Mouse (Mus musculus) midbrain, postnatal 0 days (tissue): ENCODE data around the gene Chst14. TPM values are rescaled to one million over a fixed set of nuclear protein-coding genes. Genes with fewer than 3 reads are reported as not detected.

Experiments used
- ATAC-seq: fragments of 200-750 bp; cut with Nextera tagmentation; 2 replicates; pipeline ENCODE4 v1.8.0; 2017; ENCODE audit warnings: moderate number of reproducible peaks, mild to moderate bottlenecking, moderate TSS enrichment, moderate library complexity; ENCODE audit not compliant: low FRiP score
- DNase-seq: peaks from one replicate; pipeline ENCODE4 v3.0.0-alpha.2; 2015; ENCODE audit warnings: low spot score
- H3K27ac ChIP-seq: fragments of 300-500 bp; sonication (generic); 2 replicates; pipeline ENCODE4 v1.5.1; 2014; ENCODE audit warnings: low read depth, mild to moderate bottlenecking, low read length, mixed read lengths
- H3K27me3 ChIP-seq: fragments of 300-500 bp; sonication (generic); 2 replicates; pipeline ENCODE4 v1.6.1; 2014; ENCODE audit warnings: low read length, control low read depth, mixed read lengths; ENCODE audit not compliant: insufficient read depth
- H3K36me3 ChIP-seq: fragments of 300-500 bp; sonication (generic); 2 replicates; pipeline ENCODE4 v1.6.1; 2014; ENCODE audit warnings: low read length, control low read depth, mixed read lengths; ENCODE audit not compliant: insufficient read depth
- H3K4me1 ChIP-seq: fragments of 300-500 bp; sonication (generic); 2 replicates; pipeline ENCODE4 v1.6.1; 2014; ENCODE audit warnings: mild to moderate bottlenecking, control low read depth, antibody characterized with exemption, low read length, mixed read lengths; ENCODE audit not compliant: insufficient read depth
- H3K4me2 ChIP-seq: fragments of 300-500 bp; sonication (generic); 2 replicates; pipeline ENCODE4 v1.6.1; 2014; ENCODE audit warnings: low read depth, mild to moderate bottlenecking, low read length, mixed read lengths; ENCODE audit not compliant: poor library complexity, severe bottlenecking
- H3K4me3 ChIP-seq: fragments of 300-500 bp; sonication (generic); 2 replicates; pipeline ENCODE4 v1.5.1; 2014; ENCODE audit warnings: low read depth, mild to moderate bottlenecking, low read length, moderate library complexity
- H3K9ac ChIP-seq: fragments of 300-500 bp; sonication (generic); replicated peaks from 2 replicates; pipeline ENCODE4 v1.6.1; 2014; ENCODE audit warnings: mild to moderate bottlenecking, low read length, moderate library complexity, mixed read lengths; ENCODE audit not compliant: poor library complexity, severe bottlenecking
- H3K9me3 ChIP-seq: fragments of 300-500 bp; sonication (generic); 2 replicates; pipeline ENCODE4 v1.6.1; 2016; ENCODE audit warnings: low read length, control low read depth
- CTCF ChIP-seq: IDR thresholded peaks from 2 replicates; pipeline ENCODE4 v1.5.1; 2016; ENCODE audit warnings: antibody characterized with exemption, mild to moderate bottlenecking
- WGBS: fragments of 180-500 bp; shearing (Covaris S2); extraction: QIAGEN DNeasy Blood & Tissue Kit; methylation state at CpG from one replicate; pipeline ENCODE4 v1.1.7; 2014; 5-methylcytosine and 5-hydroxymethylcytosine counted together
- polyA plus RNA-seq: library from polyadenylated mRNA; unstranded; fragments of >200 nt; fragmentation: Nextera tagmentation; extraction: Ambion mirVana; gene quantifications from 2 replicates; pipeline ENCODE4 v1.2.1, GENCODE M21; 2015
- total RNA-seq: library from RNA; depleted of rRNA; stranded (reverse); fragments of >200 nt; gene quantifications from 2 replicates; pipeline ENCODE4 v1.2.3, GENCODE M21; 2014

The Chst14 gene
- total and polyA plus RNA-seq, 2 experiments from 2014 or later, result 3.0 to 4.9 TPM

DNA sequence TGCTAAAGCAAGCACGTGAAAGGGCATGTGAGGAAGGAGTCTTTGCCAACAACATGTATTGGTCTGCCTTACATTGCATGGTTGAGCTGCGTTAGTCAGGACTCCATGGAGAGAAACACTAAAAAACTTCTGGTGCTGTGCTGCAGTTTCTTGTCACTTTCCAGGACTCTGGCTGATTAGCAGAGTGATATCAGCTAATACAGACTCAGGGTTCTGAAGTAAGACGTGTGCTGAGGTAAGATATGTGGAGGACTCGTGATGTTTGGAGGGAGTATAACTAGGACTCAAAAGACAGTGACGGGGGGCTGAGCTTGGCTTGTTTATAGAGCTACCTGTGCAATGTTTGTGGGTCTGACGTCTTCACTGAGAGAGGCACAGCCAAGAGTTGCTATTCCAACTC lies 16.9 kb downstream of the Chst14 start:
- no peak for DNase-seq
- Histone ChIP-seq H3K4me3 (no peak overlapping the region), H3K36me3 (no peaks in the 10 kb centered on the region), H3K4me1 (0 out of 2 replicates have a peak, but pooled peaks cover 2% of the 10 kb centered on the region), H3K4me2 (no peak overlapping the region), H3K27ac (no peak overlapping the region), H3K9ac (no peak overlapping the region), H3K9me3 (no peaks in the 10 kb centered on the region), H3K27me3 (no peaks in the 10 kb centered on the region)
- 89% methylated on average over 6 of the region's 6 CpGs for WGBS
- no peak for ATAC-seq
- no peak for TF ChIP-seq CTCF

DNA sequence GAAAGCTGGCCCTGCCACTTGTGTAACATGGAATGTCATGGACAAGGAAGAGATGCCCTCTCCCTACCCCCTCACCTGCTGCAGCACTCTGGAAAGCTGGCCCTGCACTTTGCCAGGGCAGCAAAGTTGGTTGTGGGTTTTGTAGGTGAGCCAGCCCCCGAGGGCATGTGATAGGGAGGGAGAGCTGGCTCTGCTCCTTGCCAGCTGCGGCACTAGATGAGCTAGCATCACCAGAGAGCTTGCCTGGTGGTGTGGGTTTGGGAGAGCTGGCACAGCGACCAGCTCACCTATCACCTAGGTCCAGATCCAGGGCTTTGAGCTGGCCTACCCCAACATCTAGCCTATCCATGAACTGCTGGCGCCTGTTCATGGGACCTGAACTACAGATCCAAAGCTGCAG lies 22.5 kb downstream of the Chst14 start:
- TF ChIP-seq CTCF, result no peak
- Histone ChIP-seq H3K4me1 (no peaks in the 10 kb centered on the region), H3K27me3 (no peaks in the 10 kb centered on the region), H3K27ac (no peak overlapping the region), H3K4me2 (no peak overlapping the region), H3K9me3 (no peaks in the 10 kb centered on the region), H3K9ac (no peak overlapping the region), H3K36me3 (no peaks in the 10 kb centered on the region), H3K4me3 (no peak overlapping the region)
- ATAC-seq (no peak), DNase-seq (no peak)
- 80% methylated on average over 4 of the region's 4 CpGs for WGBS

DNA sequence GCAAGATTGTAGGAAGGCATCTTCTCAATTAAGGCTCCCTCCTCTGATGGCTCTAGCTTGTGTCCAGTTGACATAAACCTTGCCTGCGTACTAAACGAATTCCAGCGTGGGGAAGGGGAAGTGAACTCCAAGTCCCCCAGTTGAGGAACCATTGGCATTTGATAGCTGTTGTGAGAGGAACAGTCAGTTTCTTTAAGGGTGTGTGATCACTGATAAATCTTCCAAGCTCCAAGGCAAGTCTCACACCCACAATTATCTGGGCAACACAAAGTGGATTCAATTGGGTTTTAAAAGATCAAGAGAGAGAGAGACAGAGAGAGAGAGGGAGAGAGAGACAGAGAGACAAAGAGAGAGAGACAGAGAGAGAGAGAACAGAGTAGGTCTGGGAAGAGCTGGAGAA lies 23.4 kb downstream of the Chst14 start:
- 76% methylated on average over 3 of the region's 3 CpGs for WGBS
- H3K4me3 ChIP-seq, result no peak overlapping the region
- no peak for TF ChIP-seq CTCF
- no peak for DNase-seq
- H3K9ac ChIP-seq, result no peak overlapping the region
- no peak for ATAC-seq
- H3K4me1 ChIP-seq, result no peaks in the 10 kb centered on the region
- H3K4me2 ChIP-seq, result no peak overlapping the region
- H3K9me3 ChIP-seq, result no peaks in the 10 kb centered on the region
- H3K36me3 ChIP-seq, result no peaks in the 10 kb centered on the region
- H3K27ac ChIP-seq, result no peak overlapping the region
- H3K27me3 ChIP-seq, result no peaks in the 10 kb centered on the region

DNA sequence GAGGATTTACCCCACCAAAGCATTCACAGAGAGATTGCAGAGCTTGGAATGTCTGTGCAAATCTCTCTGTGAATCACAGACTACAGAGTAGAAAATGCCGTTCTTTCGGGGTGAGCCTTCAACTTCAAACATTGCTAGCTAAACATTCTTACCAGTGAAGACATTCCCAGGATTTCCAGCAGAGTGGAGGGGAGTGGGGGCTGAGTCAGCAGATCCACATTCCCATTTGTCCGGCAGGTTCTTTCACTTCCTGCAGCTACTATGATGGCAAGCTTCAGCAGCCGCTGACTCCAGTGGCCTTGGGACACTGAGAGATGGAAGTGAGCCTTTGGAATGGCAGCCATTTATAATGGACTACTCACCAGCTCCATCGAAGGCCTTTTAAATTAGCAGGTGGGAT lies 30.2 kb downstream of the Chst14 start:
- Histone ChIP-seq H3K27ac (no peak overlapping the region), H3K9me3 (no peaks in the 10 kb centered on the region), H3K4me2 (no peak overlapping the region), H3K9ac (no peak overlapping the region), H3K36me3 (no peaks in the 10 kb centered on the region), H3K27me3 (no peaks in the 10 kb centered on the region), H3K4me1 (no peaks in the 10 kb centered on the region), H3K4me3 (no peak overlapping the region)
- no peak for TF ChIP-seq CTCF
- DNase-seq (no peak), ATAC-seq (no peak)
- WGBS, result 75% methylated on average over 5 of the region's 5 CpGs

DNA sequence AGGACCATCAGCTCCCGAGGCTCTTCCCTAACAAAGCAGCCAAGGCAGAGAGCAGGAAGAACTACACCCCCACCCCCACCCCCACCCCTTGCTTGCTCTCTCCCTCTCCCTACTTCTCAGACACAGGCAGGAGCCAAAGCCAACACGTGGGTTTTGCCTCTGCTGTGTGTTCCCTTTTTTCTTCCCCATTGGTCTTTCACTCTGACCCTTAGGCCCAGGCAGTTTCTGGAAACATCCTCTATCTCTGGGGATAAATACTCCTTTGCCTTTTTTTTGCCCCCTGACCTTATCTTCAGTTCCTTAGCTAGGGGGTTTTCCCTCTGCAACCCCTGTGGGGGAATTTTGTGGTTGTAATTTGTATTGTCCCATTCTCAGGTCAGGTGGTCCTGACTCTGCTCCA lies 33.3 kb downstream of the Chst14 start:
- Histone ChIP-seq H3K4me1 (no peaks in the 10 kb centered on the region), H3K9ac (no peak overlapping the region), H3K4me2 (no peak overlapping the region), H3K27me3 (no peaks in the 10 kb centered on the region), H3K27ac (no peak overlapping the region), H3K9me3 (no peaks in the 10 kb centered on the region), H3K36me3 (no peaks in the 10 kb centered on the region), H3K4me3 (no peak overlapping the region)
- 17% methylated on average over 2 of the region's 2 CpGs for WGBS
- TF ChIP-seq CTCF, result no peak
- DNase-seq (no peak), ATAC-seq (no peak)

DNA sequence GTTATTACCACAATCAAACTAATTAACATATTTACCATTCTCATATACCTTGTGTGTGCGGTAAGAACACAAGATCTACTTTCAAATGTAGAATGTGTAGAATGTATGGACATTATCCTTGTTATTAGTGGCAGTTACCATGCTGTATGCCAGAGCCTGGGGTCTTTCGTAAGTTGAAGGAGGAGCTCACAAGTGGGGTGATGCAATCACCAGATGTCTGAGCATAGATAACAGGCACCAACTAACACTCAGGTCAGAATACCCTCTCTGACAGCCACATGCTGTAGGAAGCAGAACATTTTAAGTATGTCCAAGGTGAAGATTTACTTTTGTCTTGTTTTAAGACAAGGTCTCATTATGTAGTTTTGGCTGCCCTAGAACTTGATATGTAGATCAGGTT lies 34.1 kb downstream of the Chst14 start:
- no peak overlapping the region for H3K9ac ChIP-seq
- DNase-seq, result no peak
- no peaks in the 10 kb centered on the region for H3K36me3 ChIP-seq
- H3K4me1 ChIP-seq, result no peaks in the 10 kb centered on the region
- TF ChIP-seq CTCF, result no peak
- H3K27me3 ChIP-seq, result no peaks in the 10 kb centered on the region
- WGBS, result 93% methylated on average over 2 of the region's 2 CpGs
- no peak overlapping the region for H3K4me3 ChIP-seq
- no peak overlapping the region for H3K4me2 ChIP-seq
- no peak overlapping the region for H3K27ac ChIP-seq
- ATAC-seq, result no peak
- no peaks in the 10 kb centered on the region for H3K9me3 ChIP-seq
